Mouse (Mus musculus) cerebellum, adult 8-10 months (tissue): ENCODE data around the gene Nrde2.
A peak's percentile ranks its signal among the peaks of the same experiment; 100 is the strongest.

Experiments
- DNase-seq: peaks from one replicate; pipeline ENCODE4 v3.0.0; 2022

Gene Nrde2

DNA sequence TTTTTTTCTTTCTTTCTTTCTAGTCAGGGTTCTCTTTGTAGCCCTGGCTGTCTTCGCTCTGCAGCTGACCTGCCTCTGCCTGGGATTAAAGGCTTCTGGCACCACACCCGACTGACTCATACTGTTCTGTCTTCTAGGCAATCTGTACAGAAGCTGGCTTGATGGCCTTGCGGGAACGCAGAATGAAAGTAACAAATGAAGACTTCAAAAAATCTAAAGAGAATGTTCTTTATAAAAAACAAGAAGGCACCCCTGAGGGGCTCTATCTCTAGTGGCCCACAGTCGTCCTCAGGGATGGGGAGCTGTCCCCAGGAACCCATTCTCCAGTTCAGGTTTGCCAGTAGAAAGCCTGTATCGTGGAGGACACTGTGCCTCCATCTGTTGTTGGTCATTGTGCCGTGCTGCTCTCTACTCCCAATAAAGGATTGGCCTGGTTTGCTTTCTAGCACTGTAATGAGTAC lies 36.5 kb downstream of the Nrde2 start:
- DNase-seq = peak; percentile 51

- no peak for DNase-seq
Measured at GRCm38 (mm10) chr12:100115982-100116381, 43.5 kb downstream of the Nrde2 start.

GRCm38 (mm10) chr12:100109986-100110696 lies 49.3 kb downstream of the Nrde2 start, which contains the start of gene Psmc1:
TSS of gene Psmc1 (plus strand) at chr12:100110154.
- DNase-seq = peak; percentile 83

GRCm38 (mm10) chr12:100107436-100107835 lies 52.0 kb downstream of the Nrde2 start:
- DNase-seq = no peak

DNA sequence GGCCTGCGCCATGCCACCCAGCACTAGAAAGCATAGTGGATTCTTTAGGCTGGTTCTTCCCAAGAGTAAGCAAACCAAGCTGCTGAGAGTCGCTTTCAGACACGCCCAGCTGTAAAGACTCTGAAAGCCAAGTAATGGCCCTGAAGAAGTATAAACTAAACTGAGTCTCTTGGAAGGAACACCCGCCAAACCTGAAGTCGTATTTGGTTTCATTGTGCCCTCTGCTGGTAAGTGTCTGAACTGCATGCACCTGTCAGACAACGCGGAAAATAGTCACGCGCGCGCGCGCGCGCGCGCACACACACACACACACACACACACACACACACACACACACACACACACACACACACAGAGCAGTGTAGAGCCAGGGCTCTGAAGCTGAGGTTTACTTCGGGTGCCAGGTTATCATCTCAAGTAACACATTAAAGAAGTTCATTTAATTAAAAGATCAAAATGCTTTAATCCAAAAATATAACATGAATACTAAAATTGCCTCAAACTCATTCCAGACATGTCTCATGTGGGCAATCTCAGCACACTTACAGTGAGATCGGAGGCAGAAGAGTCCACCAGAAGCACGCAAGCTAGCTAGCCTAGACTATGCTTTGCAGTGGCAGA lies 53.1 kb downstream of the Nrde2 start:
- peak; percentile 77 for DNase-seq

DNA sequence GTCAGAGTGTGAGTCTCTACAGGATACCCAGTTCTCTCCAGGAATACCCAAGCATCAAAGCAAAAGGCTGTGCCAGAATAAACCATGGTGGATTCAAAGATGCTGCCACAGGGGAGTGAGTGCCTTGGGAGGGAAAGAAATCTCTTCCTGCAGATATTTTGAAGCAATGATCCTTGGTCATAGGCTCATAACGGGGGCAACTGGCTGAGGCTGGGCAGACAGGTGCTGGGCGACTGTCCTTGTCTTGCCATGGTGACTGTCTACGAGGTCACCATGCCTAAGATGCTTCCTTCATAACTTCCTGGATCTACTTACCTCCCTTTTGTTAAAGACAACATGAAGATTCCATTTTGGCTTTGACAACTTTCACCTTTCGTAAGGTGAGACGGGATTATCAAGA lies 54.9 kb downstream of the Nrde2 start:
- no peak for DNase-seq

GRCm38 (mm10) chr12:100101651-100102050 lies 57.8 kb downstream of the Nrde2 start:
- DNase-seq = no peak

DNA sequence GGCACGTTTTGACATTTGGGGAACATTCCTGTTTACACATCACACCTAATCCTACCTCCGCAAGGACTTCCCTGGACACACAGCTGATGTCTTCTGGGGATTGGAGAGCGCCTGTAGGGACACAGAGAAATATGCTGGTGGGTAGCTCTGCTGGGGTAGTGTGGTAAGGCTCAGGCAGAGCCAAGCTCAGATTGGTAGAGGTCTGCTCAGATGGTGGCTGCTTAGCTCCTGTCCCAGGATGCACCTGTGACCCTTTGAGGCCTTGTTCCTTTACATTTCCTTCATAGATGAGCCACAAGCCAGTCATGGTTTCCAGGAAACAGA lies 58.8 kb downstream of the Nrde2 start:
- DNase-seq = no peak

DNA sequence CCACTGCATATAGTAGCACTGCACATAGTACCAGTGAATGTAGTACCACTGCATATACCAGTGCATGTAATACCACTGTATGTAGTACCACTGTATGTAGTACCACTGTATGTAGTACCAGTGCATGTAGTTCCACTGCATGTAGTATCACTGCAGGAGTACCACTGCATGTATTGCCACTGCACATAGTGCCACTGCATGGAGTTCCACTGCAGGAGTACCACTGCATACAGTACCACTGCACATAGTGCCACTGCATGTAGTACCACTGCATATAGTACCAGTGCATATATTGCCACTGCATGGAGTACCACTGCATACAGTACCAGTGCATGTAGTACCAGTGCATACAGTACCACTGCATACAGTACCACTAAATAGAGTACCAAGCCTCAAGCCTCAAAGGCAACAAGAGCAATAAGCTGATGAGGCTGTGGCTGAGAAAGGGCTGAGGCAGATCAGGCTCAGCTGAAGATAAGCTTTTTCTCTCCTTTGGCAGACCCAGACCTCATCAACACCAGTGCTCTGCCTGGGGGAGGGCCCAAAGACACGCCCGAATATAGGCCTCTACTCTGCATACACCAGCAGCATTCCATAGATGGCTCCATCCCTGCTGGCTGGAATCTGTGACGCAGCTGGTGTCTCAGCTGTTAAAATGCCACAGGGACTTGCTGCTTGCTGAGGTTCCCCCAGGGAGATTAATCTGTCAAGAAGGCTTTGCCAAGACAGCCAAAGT lies 59.3 kb downstream of the Nrde2 start:
- DNase-seq = no peak

- no peak for DNase-seq
Measured at GRCm38 (mm10) chr12:100093046-100093445, 66.4 kb downstream of the Nrde2 start.

DNA sequence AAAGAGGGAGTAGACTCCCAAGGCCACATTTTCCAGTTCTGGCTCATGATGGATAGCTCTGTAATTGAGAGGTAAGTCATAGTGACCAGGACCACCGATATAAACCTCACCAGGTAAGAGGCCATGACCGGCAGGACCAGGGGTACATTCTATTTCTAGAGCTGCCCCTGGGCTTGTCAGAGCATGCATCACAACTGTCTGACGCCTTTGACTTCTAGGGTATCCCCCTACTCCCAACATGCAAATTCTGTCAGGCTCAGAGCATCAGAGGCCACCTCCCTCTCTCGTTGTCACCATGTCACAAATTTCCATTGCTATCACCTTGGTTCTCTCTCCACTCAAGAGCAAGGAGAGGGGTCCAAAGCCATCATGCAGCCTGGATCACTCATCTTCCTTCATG lies 68.7 kb downstream of the Nrde2 start:
- DNase-seq = no peak

DNA sequence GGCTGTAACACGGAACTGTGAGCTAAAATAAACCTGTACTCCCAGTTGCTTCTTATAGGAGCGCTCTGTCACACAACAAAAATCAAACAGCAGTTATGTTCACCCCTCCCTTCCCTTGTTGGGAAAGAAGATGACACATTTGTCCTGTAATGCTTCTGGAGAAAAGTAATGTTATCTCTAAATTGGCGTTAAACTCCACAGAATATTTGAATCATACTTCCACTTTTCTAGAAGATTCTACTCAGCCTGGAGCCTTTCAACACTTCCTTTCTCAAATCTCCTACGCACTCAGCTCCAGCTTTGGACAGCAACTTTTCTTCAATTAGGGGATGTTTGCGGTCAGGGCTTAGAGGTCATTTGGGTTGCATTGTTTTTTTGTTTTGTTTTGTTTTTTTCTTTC lies 70.2 kb downstream of the Nrde2 start:
- no peak for DNase-seq

DNA sequence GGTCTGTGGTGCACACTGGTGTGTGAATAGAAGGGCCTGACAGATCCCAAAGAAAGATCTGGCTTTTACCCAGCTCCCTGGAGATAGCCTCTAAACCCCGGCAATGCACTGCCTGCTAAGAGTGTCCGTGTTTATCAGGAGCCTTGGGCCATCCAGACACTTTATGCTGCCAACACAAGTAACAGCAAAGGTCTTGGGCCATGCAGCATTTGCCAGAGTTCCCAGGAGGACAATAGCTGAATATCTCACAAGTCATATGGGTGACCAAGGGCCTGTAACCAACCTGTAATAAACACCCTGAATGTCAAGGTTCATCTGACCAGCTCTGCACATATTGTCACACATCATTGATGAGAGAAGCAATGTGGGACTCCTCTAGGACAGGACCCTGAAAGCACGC lies 71.4 kb downstream of the Nrde2 start:
- DNase-seq = no peak

- DNase-seq = no peak
Measured at GRCm38 (mm10) chr12:100079636-100080286, 79.7 kb downstream of the Nrde2 start.

DNA sequence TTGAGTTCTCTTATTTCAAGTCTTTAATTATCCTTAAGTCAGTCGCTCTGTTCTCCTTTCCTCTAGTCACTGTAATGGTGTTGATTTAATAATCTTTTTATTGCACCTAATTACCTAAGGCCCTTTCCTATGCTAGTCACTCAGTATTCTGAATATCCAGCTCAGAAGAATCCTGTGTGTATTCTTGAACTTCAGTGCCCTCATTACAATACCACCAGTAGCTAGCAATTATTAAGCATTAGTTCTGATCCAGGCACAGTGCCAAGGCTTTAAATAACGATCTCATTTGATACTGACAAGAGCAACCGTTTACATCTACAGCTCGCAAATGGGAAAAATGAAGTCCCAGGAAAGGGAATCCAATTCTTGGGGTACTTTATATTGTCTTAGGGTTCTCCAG lies 83.7 kb downstream of the Nrde2 start:
- DNase-seq = no peak
